Mouse (Mus musculus) kidney, postnatal 0 days (tissue): ENCODE measurements around the gene Hist1h2aa. TPM values are rescaled to one million over a fixed set of nuclear protein-coding genes. Genes with fewer than 3 reads are reported as not detected.

ENCODE experiments used
- ATAC-seq: fragments of 200-750 bp; cut with Nextera tagmentation; replicated peaks from 2 replicates; pipeline ENCODE4 v1.8.0; 2017; ENCODE audit warnings: low read depth, moderate number of reproducible peaks, moderate TSS enrichment, moderate library complexity; ENCODE audit not compliant: low FRiP score
- DNase-seq: peaks from one replicate; pipeline ENCODE4 v3.0.0-alpha.2; 2016; ENCODE audit warnings: low spot score
- H3K27ac ChIP-seq: fragments of 300-500 bp; sonication (generic); 2 replicates; pipeline ENCODE4 v1.5.1; 2014; ENCODE audit warnings: mild to moderate bottlenecking
- H3K27me3 ChIP-seq: fragments of 300-500 bp; sonication (generic); 2 replicates; pipeline ENCODE4 v1.6.1; 2014; ENCODE audit warnings: low read length, mixed read lengths; ENCODE audit not compliant: insufficient read depth
- H3K36me3 ChIP-seq: fragments of 300-500 bp; sonication (generic); 2 replicates; pipeline ENCODE4 v1.6.1; 2014; ENCODE audit warnings: low read length, mixed read lengths; ENCODE audit not compliant: insufficient read depth
- H3K4me1 ChIP-seq: fragments of 300-500 bp; sonication (generic); replicated peaks from 2 replicates; pipeline ENCODE4 v1.6.1; 2014; ENCODE audit warnings: antibody characterized with exemption, low read length, mixed read lengths; ENCODE audit not compliant: insufficient read depth
- H3K4me2 ChIP-seq: fragments of 300-500 bp; sonication (generic); 2 replicates; pipeline ENCODE4 v1.6.1; 2014; ENCODE audit warnings: mild to moderate bottlenecking, low read length, moderate library complexity, mixed read lengths
- H3K4me3 ChIP-seq: fragments of 300-500 bp; sonication (generic); replicated peaks from 2 replicates; pipeline ENCODE4 v1.5.1; 2014; ENCODE audit warnings: low read depth, low read length
- H3K9ac ChIP-seq: fragments of 300-500 bp; sonication (generic); 2 replicates; pipeline ENCODE4 v1.6.1; 2014; ENCODE audit warnings: low read depth, low read length
- H3K9me3 ChIP-seq: fragments of 300-500 bp; sonication (generic); replicated peaks from 2 replicates; pipeline ENCODE4 v1.6.1; 2016; ENCODE audit warnings: low read length, inconsistent platforms, mixed read lengths
- CTCF ChIP-seq: IDR thresholded peaks from 2 replicates; pipeline ENCODE4 v1.5.1; 2016; ENCODE audit warnings: antibody characterized with exemption, low read depth, mild to moderate bottlenecking, moderate library complexity
- WGBS: fragments of 180-500 bp; shearing (Covaris S2); extraction: QIAGEN DNeasy Blood & Tissue Kit; methylation state at CpG from one replicate; pipeline ENCODE4 v1.1.7; 2014; 5-methylcytosine and 5-hydroxymethylcytosine counted together
- microRNA-seq: library from miRNA; unstranded; fragments of <30 nt; microRNA quantifications from one replicate; pipeline ENCODE4, GENCODE M21; 2016
- polyA plus RNA-seq: library from polyadenylated mRNA; unstranded; fragments of >200 nt; fragmentation: Nextera tagmentation; extraction: Ambion mirVana; gene quantifications from 2 replicates; pipeline ENCODE4 v1.2.1, GENCODE M21; 2015

Gene Hist1h2aa
- polyA plus RNA-seq, 1 experiment from 2014 or later, result not detected

GRCm38 (mm10) chr13:23959776-23960175, 25.5 kb downstream of the Hist1h2aa start:
- ATAC-seq (no peak), DNase-seq (no peak)
- no peaks in the 10 kb centered on the region for H3K27me3 ChIP-seq
- WGBS, result 31% methylated on average over 2 of the region's 2 CpGs
- no peaks in the 10 kb centered on the region for H3K4me1 ChIP-seq
- no peaks in the 10 kb centered on the region for H3K36me3 ChIP-seq
- no peak overlapping the region for H3K4me2 ChIP-seq
- H3K9me3 ChIP-seq, result no peaks in the 10 kb centered on the region
- TF ChIP-seq CTCF, result no peak
- no peak overlapping the region for H3K4me3 ChIP-seq
- no peak overlapping the region for H3K27ac ChIP-seq
- no peak overlapping the region for H3K9ac ChIP-seq

- H3K4me3 ChIP-seq, result no peak overlapping the region
- no peak for TF ChIP-seq CTCF
- no peaks in the 10 kb centered on the region for H3K27me3 ChIP-seq
- 84% methylated on average over 2 of the region's 2 CpGs for WGBS
- H3K27ac ChIP-seq, result no peak overlapping the region
- ATAC-seq (no peak), DNase-seq (no peak)
- no peaks in the 10 kb centered on the region for H3K36me3 ChIP-seq
- no peaks in the 10 kb centered on the region for H3K9me3 ChIP-seq
- H3K4me2 ChIP-seq, result no peak overlapping the region
- no peaks in the 10 kb centered on the region for H3K4me1 ChIP-seq
- no peak overlapping the region for H3K9ac ChIP-seq
Measured at GRCm38 (mm10) chr13:23964909-23965308, 30.6 kb downstream of the Hist1h2aa start.

GRCm38 (mm10) chr13:23971870-23972269, 37.6 kb downstream of the Hist1h2aa start:
- H3K27ac ChIP-seq, result no peak overlapping the region
- H3K9ac ChIP-seq, result no peak overlapping the region
- H3K4me2 ChIP-seq, result no peak overlapping the region
- no peak for ATAC-seq
- H3K36me3 ChIP-seq, result no peaks in the 10 kb centered on the region
- H3K4me1 ChIP-seq, result no peaks in the 10 kb centered on the region
- no peaks in the 10 kb centered on the region for H3K9me3 ChIP-seq
- no peak overlapping the region for H3K4me3 ChIP-seq
- DNase-seq, result no peak
- 69% methylated on average over 2 of the region's 2 CpGs for WGBS
- no peak for TF ChIP-seq CTCF
- no peaks in the 10 kb centered on the region for H3K27me3 ChIP-seq

GRCm38 (mm10) chr13:23972271-23972670, 38.0 kb downstream of the Hist1h2aa start:
- no peak for TF ChIP-seq CTCF
- DNase-seq (no peak), ATAC-seq (no peak)

More at GRCm38 (mm10) chr13:23972271-23972670, 38.0 kb downstream of the Hist1h2aa start:
- Histone ChIP-seq H3K27me3 (no peaks in the 10 kb centered on the region), H3K4me1 (no peaks in the 10 kb centered on the region), H3K4me3 (no peak overlapping the region), H3K9me3 (no peaks in the 10 kb centered on the region), H3K27ac (no peak overlapping the region), H3K36me3 (no peaks in the 10 kb centered on the region), H3K4me2 (no peak overlapping the region), H3K9ac (no peak overlapping the region)
- 71% methylated on average over 5 of the region's 5 CpGs for WGBS

Small RNA genes lying within 50 kb of the gene (microRNA-seq; reads per million reads assigned to microRNA genes)
- gene Gm44344, result not detected

Other genes with a start within 250 kb of the Hist1h2aa start
- gene Hist1h1t, start 238.6 kb upstream of the Hist1h2aa start, polyA plus RNA-seq, result not detected in 2 replicates
- 5.2 and 7.4 TPM in 2 replicates for gene Hist1h4c, start 236.0 kb upstream of the Hist1h2aa start, polyA plus RNA-seq
- gene Hfe, start 223.6 kb upstream of the Hist1h2aa start, polyA plus RNA-seq, result 16.8 and 18.0 TPM in 2 replicates
- gene Hist1h1c, start 195.7 kb upstream of the Hist1h2aa start, polyA plus RNA-seq, result 33.9 and 41.0 TPM in 2 replicates
- gene Hist1h3c, start 188.9 kb upstream of the Hist1h2aa start, polyA plus RNA-seq, result 6.0 and 7.0 TPM in 2 replicates
- gene Hist1h2bb, start 187.7 kb upstream of the Hist1h2aa start, polyA plus RNA-seq, result 2.1 and 2.2 TPM in 2 replicates
- gene Hist1h2ab, start 183.3 kb upstream of the Hist1h2aa start, polyA plus RNA-seq, result 21.7 and 26.6 TPM in 2 replicates
- 5.9 and 8.7 TPM in 2 replicates for gene Hist1h3b, start 182.2 kb upstream of the Hist1h2aa start, polyA plus RNA-seq
- gene Hist1h4b, start 177.4 kb upstream of the Hist1h2aa start, polyA plus RNA-seq, result 4.4 and 5.6 TPM in 2 replicates
- gene Hist1h4a, start 173.2 kb upstream of the Hist1h2aa start, polyA plus RNA-seq, result not detected in 2 replicates
- gene Hist1h3a, start 172.1 kb upstream of the Hist1h2aa start, polyA plus RNA-seq, result 5.2 and 6.7 TPM in 2 replicates
- gene Hist1h1a, start 170.8 kb upstream of the Hist1h2aa start, polyA plus RNA-seq, result 1.3 and 1.8 TPM in 2 replicates
- gene Trim38, start 164.5 kb upstream of the Hist1h2aa start, polyA plus RNA-seq, result 0.06 TPM in 1 of 2 replicates, not detected in the other
- gene Slc17a2, start 127.5 kb upstream of the Hist1h2aa start, polyA plus RNA-seq, result 0.96 TPM in 2 replicates
- gene Slc17a3, start 95.0 kb upstream of the Hist1h2aa start, polyA plus RNA-seq, result 14.2 and 17.4 TPM in 2 replicates
- gene Slc17a1, start 66.7 kb upstream of the Hist1h2aa start, polyA plus RNA-seq, result 79.1 and 84.5 TPM in 2 replicates
- gene Slc17a4, start 19.5 kb upstream of the Hist1h2aa start, polyA plus RNA-seq, result 3.6 and 4.3 TPM in 2 replicates
- not detected in 2 replicates for gene Hist1h2ba, start 306 bp upstream of the Hist1h2aa start, polyA plus RNA-seq
- gene Scgn, start 56.8 kb downstream of the Hist1h2aa start, polyA plus RNA-seq, result 0.37 and 1.2 TPM in 2 replicates